Mouse (Mus musculus) urinary bladder, adult 18-20 months (tissue): Measurements from ENCODE around the gene Lpar2.

Source experiments
- DNase-seq, 2 experiments: peaks; one replicate each; pipeline ENCODE4 v3.0.0; 2022; ENCODE audit warnings: low spot score in 2 of 2, mixed read lengths in 2 of 2

Lpar2 gene

GRCm38 (mm10) chr8:69822386-69823191 lies at the start of gene Lpar2:
Lpar2 (plus strand) TSS chr8:69822429.
- DNase-seq, result peak; percentile 59 to 63

GRCm38 (mm10) chr8:69774503-69775148 lies 47.6 kb upstream of the Lpar2 start, which contains the start of gene Gm20422:
Gm20422 (minus strand) TSS chr8:69774886.
- peak; percentile 82 to 86 for DNase-seq

- DNase-seq, result no peak
These were observed 47.1 kb upstream of the Lpar2 start for GRCm38 (mm10) chr8:69775149-69775534.

GRCm38 (mm10) chr8:69777111-69777510 lies 45.1 kb upstream of the Lpar2 start:
- DNase-seq, result no peak

- no peak for DNase-seq
These were observed 33.1 kb upstream of the Lpar2 start for GRCm38 (mm10) chr8:69789105-69789504.

GRCm38 (mm10) chr8:69789731-69790130 lies 32.5 kb upstream of the Lpar2 start:
- no peak for DNase-seq

GRCm38 (mm10) chr8:69790364-69790763 lies 31.9 kb upstream of the Lpar2 start:
- DNase-seq, result no peak

- DNase-seq, result peak; percentile 82
These were observed 31.4 kb upstream of the Lpar2 start, which contains the start of the genes Atp13a1 and Zfp866 for GRCm38 (mm10) chr8:69790773-69791367. Atp13a1 (plus strand) TSS chr8:69791163. Zfp866 (minus strand) TSS chr8:69791178.

GRCm38 (mm10) chr8:69791415-69792068 lies 30.7 kb upstream of the Lpar2 start:
- peak in 1 of 2 experiments; percentile 38 for DNase-seq

- no peak for DNase-seq
These were observed 28.6 kb upstream of the Lpar2 start for GRCm38 (mm10) chr8:69793666-69794065.

- no peak for DNase-seq
These were observed 28.1 kb upstream of the Lpar2 start for GRCm38 (mm10) chr8:69794096-69794495.

- no peak for DNase-seq
These were observed 27.3 kb upstream of the Lpar2 start for GRCm38 (mm10) chr8:69794901-69795300.

- DNase-seq, result no peak
These were observed 25.4 kb upstream of the Lpar2 start for GRCm38 (mm10) chr8:69796721-69797345.

- no peak for DNase-seq
These were observed 24.6 kb upstream of the Lpar2 start for GRCm38 (mm10) chr8:69797661-69798060.

- DNase-seq, result no peak
These were observed 23.0 kb upstream of the Lpar2 start for GRCm38 (mm10) chr8:69799261-69799660.

- no peak for DNase-seq
These were observed 22.3 kb upstream of the Lpar2 start for GRCm38 (mm10) chr8:69799946-69800345.

GRCm38 (mm10) chr8:69801796-69802195 lies 20.4 kb upstream of the Lpar2 start:
- no peak for DNase-seq

- DNase-seq, result no peak
These were observed 20.0 kb upstream of the Lpar2 start for GRCm38 (mm10) chr8:69802216-69802615.

GRCm38 (mm10) chr8:69803366-69803765 lies 18.9 kb upstream of the Lpar2 start:
- DNase-seq, result no peak

GRCm38 (mm10) chr8:69804537-69804936 lies 17.7 kb upstream of the Lpar2 start:
- DNase-seq, result no peak

GRCm38 (mm10) chr8:69805086-69805485 lies 17.1 kb upstream of the Lpar2 start:
- DNase-seq, result no peak

- DNase-seq, result no peak
These were observed 16.7 kb upstream of the Lpar2 start for GRCm38 (mm10) chr8:69805491-69805890.
